Mouse (Mus musculus) lung, postnatal 10 days (tissue): ENCODE data around the gene Ms4a18.
A peak's percentile ranks its signal among the peaks of the same experiment; 100 is the strongest.

Experiments
- DNase-seq: peaks from one replicate; pipeline ENCODE4 v3.0.0; 2021

Ms4a18 gene

GRCm38 (mm10) chr19:10980210-10980609 is 37.6 kb downstream of the Ms4a18 start:
- no peak for DNase-seq

GRCm38 (mm10) chr19:10979184-10980168 is 38.4 kb downstream of the Ms4a18 start:
- peak; percentile 93 for DNase-seq

- peak; percentile 51 for DNase-seq
These were observed 41.5 kb downstream of the Ms4a18 start for GRCm38 (mm10) chr19:10976318-10976717.

DNA sequence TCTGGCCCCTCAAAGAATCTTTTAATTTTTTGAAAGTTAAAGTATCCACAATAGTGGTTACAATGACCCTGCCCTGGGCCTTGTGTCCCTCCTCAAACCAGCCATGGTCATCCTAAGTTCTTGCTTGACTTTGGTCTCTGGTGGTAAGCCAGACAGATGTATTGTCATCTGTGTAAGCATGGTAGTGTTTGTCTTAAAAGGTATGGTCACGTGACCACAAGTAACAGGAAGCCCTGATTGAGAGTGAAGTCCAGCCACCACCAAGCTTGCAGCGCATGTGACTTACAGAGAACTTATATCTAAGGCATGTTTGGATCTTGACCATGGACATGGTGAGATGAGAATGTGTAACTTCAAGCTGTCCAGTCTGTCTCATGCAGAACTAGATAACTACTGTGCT is 42.6 kb downstream of the Ms4a18 start:
- DNase-seq, result no peak

DNA sequence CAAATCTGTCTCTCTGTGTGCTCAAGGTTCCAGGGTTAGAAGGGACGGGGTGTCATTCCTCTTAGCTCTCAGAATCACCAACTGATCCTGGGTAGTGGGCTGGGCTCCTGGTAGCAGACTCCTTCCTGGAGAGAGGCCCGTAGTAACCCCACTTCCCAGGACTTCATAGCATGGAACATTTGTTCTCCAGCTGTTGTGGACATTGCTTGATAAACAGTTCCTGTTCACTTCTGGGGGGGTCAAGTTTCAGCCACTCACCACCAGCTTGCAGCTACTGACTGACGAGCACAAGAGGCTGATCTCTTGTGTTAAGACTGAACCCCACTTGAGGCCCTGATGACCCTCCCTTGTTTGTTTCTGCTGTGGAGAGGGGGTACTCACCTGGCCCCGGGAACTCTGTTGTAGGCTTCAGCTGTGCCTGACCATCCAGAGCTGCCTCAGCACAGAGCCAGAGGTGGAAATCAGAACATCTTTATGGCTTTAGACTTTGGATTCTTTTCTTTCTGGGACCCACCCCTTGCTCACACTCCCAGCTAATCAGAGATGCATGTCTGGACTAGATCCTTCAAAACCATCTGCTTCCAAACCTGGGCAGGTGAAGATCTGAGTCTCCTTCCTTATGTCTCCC is 43.5 kb downstream of the Ms4a18 start, which contains the start of gene Ms4a10:
Gene Ms4a10, minus strand, starts transcription at position 433 of the 628 bp plus-strand sequence.
- peak; percentile 36 for DNase-seq

DNA sequence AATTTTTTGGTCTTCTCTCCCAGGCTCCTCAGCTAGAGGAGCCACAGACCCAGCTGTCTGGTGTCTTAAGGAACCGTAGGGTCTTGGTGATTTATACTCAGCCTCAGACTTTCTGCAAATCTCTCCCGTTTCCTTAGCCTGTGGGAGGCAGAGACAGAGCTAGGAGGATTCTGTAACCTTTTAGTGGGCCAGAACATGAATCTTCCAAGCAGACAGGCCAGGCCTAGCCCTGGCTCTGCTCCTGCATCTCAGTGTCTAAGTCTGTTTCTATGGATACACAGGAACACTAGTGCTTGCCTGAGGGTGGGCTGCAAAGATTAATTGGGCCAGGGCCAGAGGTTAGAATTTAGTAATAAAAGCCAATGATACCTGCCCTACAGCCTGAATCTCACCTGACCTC is 44.6 kb downstream of the Ms4a18 start:
- DNase-seq, result no peak

- DNase-seq, result no peak
These were observed 45.2 kb downstream of the Ms4a18 start for GRCm38 (mm10) chr19:10972660-10973059.

GRCm38 (mm10) chr19:10970457-10970856 is 47.4 kb downstream of the Ms4a18 start:
- no peak for DNase-seq

DNA sequence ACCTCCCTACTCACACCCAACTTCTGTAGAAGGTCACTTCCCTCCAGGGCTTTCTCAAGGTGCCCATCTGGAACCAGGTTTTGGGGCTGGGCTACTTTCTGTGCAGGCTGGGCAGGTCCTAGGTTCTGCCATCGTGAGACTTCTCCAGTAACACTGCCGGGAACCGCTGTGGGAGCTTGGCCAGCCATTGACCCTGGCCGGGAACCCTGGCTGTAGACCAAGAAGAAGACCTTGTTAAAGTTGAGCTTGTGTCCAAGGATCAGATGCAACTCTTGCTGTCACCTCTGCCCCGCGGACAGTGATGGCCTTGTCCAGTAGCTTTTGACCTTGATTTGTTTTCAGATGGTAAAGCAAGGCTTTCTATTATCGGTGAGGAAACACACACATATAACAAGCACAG is 49.3 kb downstream of the Ms4a18 start:
- DNase-seq, result no peak

DNA sequence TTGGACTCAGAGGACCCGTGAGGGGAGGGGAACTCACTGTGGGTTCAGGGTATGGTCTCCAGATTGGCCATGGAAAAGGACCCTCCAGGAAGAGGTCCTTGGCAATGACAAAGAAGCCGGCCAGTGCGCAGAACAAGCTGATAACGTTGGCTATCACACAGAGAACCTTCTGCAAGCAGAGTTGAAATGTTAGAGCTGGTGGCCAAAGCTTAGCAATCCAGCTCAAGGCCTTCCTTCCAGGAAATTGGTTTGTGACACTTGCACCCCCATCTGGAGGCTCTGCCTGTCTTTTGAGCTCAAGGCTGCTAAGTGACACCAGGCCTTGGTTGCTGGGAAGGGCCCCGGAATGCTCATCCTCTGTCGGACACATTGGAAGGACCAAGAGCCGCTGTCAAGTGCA is 52.1 kb downstream of the Ms4a18 start:
- no peak for DNase-seq

DNA sequence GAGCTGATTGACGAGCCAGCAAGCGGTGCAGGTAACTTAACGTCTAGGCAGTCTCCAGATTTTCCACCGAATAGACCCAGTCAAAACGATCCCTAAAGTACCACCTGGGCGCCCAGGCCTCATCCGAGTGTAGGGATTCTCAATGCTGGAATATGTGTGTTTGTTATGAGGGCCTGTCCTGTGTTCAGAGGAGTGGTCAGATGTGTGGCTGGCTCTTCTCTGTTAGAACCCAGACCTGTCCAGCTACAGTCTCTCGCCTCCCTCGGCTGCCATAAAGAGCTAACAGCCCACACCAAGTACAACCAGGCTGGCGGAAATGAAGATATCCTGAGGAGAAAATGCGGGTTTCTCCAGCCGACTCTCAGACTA is 57.9 kb downstream of the Ms4a18 start:
- DNase-seq, result no peak

DNA sequence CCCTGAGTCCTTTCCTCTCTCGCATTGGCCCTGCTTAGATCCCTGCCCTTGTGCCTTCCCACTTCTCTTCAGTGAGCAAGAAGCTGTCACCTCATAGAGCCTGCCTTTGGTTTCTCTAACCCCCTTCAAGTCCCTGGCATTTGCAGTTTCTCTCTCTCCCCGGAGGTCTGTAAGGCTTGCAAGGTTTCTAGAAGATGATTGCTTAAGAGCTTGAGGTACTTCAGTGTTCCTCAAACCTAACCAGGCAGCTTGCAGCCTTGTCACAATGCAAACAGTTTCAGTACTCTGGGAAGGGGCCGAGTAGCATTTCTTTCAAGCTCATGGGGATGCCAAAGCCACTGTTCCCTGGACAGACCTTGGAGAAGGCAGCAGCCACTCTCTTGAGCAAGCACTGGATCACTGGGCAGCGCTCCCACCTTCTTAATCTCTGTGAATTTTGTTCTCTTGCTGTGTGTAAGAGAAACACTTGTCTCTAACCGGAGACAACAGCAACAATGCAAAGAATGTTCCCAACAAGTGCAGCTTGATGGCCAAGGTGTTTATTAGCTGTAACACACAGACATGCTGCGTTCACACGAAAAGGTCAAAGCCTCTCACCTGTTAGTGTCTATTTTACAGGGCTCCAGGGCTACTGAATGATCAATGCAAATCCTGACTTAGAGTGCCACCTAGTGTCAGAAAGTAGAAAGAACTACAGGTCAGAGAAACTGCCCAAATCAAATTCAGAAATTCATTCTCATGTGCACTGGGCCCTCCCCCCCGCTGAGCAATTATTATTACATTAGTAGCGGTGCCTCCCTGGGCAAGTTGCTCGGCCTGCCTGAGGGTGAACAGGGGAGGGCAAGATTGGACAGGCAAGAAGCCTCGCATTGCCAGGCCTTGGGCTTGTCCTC is 58.5 kb downstream of the Ms4a18 start:
- DNase-seq, result peak; percentile 78

DNA sequence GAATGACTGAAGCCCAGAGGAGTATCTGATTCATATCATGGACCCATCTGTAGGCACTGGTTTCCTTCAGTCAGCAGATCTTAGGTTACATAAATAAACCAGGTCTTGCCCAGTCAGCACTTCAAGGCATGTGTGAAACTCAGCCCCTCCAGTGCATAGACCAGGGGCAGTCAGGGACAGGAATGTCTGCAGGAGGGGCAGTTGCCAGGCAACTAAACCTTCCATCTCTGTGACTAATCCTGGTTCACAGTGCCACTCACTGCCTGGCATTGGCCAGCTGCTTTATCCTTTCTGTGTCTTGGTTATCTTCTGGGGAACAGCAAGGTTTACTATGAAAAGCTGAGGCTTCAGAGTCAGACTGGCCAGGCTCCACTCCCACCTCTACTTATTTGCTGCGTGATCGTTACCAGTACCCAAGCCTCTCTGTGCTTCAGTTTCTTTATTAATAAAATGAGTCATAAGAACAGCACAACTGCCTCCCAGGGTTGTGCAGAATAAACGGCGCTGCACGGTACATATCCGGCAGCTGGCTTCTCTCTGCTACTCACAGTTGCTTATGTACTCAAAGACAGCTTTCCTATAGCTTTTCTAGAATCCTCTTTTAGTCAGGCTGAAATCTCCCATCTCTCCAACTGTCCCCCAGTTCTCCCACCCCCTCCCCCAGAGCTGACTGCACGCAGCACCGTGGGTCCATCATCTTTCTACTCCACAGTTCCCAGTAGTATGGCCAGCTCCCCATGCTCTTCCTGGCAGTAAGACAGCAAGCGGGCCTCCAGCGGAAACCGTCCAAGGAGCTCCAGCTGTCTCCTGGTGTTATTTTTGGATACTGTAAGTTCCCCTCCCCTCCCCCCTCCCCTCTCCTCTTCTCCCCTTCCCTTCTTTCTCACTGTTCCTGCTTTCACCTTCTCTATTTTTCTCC is 65.6 kb downstream of the Ms4a18 start:
- DNase-seq, result peak; percentile 74

DNA sequence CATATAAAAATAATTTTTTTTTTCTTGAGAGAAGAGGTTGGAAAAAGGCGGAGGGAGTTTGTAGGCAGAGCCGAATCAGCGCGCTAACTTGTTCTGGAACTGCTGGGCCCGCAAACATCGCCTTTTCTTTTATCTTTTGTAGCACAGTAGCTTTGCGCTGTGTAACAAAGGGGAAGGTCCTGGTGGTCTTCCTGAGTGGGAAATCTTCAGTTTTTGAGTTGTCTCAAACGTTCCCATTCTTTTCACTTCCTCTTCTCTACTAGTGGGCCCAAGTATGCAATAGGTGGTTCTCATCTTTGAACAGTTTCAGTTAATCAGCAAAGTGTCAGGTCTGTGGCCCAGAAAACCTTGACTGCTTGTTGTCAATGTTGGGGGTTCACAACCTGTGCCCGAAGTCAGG is 68.3 kb downstream of the Ms4a18 start:
- DNase-seq, result peak; percentile 13

DNA sequence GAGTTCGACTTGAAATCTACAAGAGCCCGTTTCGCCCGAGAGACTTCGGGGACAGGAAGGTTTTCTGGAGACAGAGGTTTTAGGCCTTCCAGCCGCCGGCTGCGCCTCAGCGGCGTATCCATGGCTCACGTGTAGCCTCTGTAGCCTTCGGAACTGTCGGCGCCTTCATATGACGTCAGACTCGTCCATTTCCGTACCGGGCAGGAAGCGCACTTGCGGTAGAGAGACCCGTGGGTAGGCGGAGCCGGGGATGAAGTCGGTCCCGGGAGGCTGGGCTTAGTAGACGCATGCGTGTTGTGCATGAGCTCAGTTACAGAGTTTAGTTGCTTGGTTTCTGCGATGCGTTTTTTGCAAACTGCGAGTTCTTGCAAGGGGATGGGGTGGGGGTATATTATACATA is 68.7 kb downstream of the Ms4a18 start, which contains the start of gene Ccdc86:
Gene Ccdc86, minus strand, starts transcription at position 155 of the 400 bp plus-strand sequence.
- peak; percentile 99 for DNase-seq

DNA sequence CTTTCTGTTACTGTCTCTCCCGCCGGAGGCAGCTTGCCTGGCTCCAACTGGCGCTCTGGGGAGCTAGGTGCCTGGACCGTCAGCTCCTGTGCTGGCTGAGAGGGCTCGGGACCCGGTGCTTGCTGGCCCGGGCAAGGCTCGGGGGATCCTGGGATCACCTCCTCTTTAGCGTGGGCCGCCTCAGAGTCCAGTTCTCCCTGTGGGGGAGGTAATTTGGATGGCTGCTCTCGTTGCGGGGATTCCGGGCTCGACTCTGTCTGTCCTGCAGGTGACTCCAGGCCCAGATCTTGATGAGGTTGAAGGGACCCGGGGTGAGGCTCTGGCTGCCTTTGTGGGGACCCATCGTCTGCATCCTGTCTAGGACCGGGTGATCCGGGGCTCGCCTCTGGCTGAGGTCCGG is 69.4 kb downstream of the Ms4a18 start:
- peak; percentile 8 for DNase-seq

DNA sequence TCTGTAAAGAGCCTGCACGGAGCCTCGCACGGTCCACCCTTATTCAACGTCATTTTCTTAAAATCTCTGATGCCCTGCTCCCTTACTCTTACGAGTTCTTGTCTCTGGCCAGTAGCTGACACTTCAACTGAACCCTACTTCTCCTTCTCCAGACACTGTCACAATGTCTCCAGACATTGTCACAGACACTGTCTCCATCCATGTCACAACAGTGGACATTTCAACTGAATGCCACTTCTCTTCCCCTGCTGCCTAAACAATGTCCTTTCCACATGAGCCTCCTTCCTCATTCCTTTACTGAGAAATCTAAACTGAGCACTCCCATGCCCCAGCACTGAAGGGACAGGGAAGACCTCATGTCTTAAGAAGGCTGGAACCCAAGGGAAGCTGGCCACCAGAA is 70.6 kb downstream of the Ms4a18 start:
- no peak for DNase-seq
